Mouse (Mus musculus) telencephalon, adult 2 months (tissue): ENCODE results near the gene 2310007B03Rik.
A peak's percentile ranks its signal among the peaks of the same experiment; 100 is the strongest.

Experiments
- DNase-seq: peaks from one replicate; pipeline ENCODE4 v3.0.0-alpha.2; 2011; ENCODE audit warnings: low read depth, low spot score

The 2310007B03Rik gene

DNA sequence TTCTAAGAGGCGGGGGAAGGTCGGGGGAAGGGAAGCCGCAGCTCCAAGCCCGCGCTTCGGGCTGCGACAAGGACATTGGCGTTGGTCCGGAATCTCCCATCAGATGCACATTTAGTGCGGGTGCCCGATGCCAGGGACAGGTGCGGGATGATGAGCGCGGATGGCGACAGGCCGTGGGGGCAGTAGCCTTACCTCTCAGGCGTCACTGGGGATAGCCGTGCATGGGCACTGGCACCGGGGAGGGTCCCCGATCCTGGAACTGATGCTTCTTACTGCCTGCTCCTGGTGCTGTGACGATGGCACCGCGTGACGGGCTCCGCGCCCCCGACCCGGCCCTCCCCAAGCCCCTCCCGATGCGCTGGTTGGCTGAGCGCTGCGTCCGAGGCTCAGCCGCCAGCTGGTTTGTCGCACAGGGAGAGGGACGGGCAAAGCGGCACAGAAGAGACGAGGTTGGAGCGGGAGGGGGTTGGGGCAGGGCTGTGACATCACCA is 59.1 kb downstream of the 2310007B03Rik start, which contains the start of gene Kif1a:
Kif1a (minus strand) TSS at position 381 of the 491 bp plus-strand sequence.
- DNase-seq = peak; percentile 96
